Mouse (Mus musculus) lung, postnatal 4 days (tissue): ENCODE measurements around the gene Il1rapl2.
"Not testable (repeated sequence)": the region's sequence is repeated elsewhere in the genome, so short reads cannot be mapped to it uniquely, and the experiment has no call there.

Experiments
- DNase-seq, 2 experiments: peaks; one replicate each; pipeline ENCODE4 v3.0.0; 2021

Il1rapl2 gene

DNA sequence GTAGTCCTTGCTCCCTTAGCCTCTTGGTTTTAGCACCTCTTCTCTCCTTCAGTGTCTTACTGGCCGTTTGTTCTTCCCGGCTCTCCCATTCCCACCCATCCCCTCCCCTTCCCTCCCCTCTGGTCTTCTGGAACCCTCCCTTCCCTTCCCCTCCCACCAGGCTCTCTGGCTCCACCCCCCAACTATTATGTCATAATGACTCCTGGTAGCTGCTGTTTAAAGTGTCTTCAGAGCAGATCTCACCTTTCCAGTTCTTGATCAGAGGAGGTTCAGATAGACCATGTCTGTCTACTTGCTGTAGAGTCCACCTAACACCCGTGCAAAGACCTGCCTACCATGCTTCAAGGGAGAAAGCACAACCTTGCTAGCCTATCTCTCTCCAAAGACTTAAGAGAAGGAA is 639.1 kb downstream of the Il1rapl2 start, which contains the start of gene Tex13a:
Tex13a (minus strand) TSS at position 101 of the 400 bp plus-strand sequence.
- DNase-seq, result no peak

DNA sequence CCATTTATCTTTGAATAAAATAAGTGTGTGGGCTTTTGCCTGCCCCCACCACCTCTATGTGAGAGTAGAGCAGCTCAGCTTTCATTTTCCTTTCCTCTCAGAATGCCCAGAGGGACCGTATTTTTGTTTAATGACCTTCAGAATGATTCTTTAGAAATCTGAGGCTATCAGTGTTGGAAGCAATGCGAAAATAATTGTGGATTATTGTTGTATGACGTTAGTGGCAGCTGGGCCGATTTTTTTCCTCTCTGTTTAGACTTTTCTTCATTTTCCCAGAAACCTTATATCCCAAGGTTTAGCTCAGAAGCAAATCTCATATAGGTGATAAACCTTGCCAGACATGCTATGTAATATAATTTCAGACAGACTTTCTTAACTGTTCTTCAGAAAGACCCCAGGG is 664.2 kb downstream of the Il1rapl2 start:
- no peak for DNase-seq

DNA sequence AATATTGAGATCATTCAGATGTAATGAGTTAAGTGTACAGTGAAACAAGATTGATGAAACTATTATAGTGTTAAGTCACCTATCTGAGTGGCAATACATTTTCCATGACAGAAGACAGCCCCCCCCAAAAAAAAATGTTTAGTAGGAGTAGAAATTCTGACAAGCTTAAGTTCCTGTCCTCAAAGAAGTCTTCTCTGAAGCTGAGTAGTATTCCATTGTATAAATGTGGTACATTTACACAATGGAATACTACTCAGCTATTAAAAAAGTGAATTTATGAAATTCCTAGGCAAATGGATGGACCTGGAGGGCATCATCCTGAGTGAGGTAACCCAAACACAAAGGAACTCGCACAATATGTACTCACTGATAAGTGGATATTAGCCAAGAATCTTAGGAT is 778.3 kb downstream of the Il1rapl2 start:
- not testable (repeated sequence) for DNase-seq

DNA sequence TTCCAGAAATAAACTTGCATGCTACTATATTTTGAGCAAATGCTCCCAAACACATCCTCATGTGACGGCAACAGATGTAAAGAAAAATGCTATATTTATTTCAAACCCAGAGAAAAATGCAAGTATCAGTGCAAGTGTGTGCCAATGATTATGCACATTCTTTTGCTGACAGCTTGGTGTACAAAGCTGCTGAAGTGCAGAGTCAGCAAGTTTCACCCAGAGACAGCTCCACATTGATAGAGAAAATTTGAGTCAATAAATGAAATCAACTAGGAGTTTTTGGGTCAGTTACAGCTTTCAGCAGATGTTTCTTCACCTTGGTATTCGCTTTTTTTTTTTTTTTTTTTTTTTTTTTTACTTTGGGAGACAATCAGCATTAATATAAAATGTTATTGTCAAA is 863.4 kb downstream of the Il1rapl2 start:
- no peak for DNase-seq

DNA sequence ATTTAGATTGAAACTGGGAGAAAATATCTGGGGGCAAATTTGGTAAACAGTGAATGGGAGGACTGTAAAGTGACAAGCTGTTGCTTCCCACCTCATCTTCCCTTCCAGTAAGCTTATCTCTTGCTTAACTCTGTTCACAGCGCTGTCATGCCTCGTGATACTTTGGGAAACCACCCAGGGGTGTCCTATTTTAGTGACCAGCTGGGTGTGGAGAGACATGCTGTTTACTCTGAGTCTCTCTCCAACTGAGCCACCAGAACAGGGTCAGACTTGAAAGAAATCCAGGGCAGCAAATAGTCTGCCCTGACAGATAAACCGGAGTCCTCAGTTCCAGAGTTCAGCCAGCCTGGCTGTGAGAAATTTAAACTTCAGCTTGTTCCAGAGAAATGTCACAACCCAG is 867.5 kb downstream of the Il1rapl2 start:
- DNase-seq, result peak; percentile 4 to 20

DNA sequence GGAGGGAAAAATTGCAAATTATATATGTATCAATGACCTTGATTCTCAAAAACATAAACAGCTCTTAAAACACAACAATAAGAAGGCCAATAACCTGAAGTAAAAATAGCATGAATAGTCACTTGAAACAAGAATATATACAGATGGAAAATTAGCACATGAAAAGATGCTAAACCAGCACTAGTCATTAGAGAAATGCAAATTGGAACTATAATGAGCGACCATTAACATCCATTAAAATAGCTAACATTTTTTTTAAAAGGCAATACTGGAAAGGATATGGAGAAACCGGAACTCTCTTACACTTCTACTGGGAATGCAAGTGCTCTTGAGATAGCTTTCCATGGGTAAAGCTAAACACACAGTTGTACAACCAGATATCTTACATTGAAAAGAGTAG is 879.4 kb downstream of the Il1rapl2 start:
- DNase-seq, result no peak

DNA sequence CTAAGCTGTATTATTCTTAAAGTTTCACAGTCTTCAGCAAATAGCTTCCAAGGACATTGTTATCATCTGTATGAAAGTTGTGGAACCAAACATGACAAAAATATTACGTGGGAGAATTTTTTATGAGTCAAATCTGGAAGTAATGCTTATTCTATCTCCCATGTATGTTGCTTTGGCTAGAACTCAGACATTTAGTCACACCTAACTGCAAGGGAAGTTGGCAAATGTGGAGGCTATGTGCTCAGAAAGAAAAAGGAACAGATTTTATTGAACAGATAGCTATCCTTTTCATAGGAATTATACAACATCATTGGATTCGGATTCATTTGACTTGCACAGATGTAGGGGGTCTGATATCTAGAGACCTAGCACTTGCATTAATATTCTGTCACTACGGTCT is 908.1 kb downstream of the Il1rapl2 start:
- DNase-seq, result no peak

DNA sequence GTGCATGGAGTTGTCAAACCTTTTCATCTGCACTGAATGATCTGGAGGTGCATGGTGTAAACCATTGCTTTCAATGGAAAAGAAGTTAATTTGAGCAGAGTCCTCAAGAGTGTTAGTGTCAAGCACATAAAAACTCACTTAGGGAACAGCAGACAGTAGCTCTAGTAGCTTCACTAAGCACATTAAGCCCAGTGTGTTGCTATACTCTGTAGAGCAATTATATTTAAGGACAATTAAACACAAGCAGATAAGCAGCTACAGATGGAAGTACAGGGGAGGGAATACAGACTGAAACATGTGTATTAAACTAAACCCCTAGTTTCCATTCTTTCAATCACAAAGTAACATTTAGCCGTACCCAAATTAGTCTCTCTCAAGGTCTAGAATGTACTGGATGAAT is 930.1 kb downstream of the Il1rapl2 start:
- no peak for DNase-seq

DNA sequence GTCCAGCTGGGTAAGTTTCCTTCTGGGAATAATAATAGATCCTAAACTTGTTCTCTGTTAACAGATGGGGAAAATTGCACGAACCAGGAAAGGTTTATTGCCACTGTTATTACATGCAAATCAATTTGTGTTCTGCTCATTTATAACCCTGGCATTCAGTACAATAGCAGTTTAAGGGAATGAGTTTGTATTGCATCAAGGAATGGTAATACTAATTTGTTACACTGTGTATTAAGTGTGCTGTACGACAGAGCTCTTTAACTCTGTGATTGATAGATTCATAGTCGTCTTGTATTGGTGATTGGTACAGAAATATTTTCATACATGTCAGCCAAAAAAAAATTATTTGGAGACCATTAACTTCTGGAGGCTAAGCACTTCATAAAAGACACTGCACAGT is 934.6 kb downstream of the Il1rapl2 start:
- no peak for DNase-seq

DNA sequence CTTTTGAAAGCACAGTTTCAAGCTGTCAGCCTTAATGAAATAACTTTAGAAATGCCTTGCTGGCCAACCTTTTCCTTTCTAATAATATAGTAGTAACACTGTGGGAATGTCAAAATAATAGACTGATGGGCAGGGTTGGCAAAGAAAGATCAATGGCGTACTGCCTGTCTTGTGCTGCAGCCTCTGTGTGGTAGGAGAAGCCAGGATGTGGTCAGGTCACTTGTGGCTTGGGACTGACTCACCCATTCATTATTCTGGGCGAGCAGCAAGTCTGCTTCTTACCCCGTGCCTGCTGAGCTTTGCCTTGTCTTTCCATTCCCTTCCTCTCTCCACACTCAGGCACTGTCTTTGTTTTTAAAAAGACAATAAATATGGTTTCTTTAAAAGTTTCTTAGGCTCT is 1049.7 kb downstream of the Il1rapl2 start:
- DNase-seq, result no peak

DNA sequence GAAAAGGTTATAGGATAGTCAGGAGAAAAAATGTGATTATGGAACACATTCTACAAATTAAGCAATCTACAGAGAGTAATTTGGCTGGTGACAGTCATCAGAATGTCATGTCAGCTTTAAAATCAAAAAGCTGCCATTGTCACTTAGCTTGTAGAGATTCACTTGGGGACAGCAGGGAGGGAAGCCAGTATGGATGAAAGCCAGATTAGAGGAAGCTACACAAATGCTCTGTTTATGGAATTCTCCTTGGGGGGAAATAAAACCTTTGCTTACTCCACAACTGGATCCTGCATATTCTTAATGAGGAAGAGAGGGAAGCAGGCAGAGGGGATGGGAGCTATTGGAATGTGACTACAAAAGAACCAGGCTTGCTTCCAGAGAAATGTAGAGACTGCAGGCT is 1054.9 kb downstream of the Il1rapl2 start:
- no peak for DNase-seq

DNA sequence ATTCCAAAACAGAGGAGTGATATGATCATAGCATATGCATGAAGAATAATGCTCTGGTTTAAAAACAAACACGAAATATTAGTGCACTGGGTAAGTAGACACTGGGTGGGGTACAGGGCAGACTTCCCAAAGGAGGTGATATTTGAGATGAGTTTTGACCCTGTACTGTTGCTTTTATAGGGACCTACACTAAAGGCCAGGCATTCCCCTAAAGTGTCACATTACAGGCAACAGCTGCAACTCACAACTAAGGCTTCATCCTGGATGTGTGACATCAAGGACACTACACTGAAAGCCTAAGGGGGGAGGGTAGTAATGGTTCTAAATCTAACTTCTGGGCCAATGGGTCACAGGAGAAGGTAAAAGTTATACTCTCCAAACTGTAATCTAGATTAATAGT is 1152.0 kb downstream of the Il1rapl2 start:
- no peak for DNase-seq

DNA sequence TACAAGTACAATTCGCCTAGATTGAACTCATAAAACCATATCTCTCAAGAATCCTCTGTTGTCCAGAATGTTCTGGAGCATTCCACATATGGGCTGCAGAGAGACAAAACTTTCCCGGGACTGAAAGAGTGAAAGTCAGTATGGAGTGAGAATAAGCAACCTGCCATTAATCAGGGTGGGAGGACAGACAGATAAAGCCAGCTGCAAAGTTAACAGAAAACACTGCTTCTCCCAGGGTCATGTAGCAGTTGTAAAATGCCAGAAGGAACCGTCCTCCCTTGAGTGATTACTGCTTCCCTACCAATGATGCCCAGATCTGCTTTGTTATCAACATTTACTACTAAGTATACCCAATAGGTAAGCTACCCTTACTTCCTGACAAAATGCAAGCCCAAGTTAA is 1230.5 kb downstream of the Il1rapl2 start:
- no peak for DNase-seq

DNA sequence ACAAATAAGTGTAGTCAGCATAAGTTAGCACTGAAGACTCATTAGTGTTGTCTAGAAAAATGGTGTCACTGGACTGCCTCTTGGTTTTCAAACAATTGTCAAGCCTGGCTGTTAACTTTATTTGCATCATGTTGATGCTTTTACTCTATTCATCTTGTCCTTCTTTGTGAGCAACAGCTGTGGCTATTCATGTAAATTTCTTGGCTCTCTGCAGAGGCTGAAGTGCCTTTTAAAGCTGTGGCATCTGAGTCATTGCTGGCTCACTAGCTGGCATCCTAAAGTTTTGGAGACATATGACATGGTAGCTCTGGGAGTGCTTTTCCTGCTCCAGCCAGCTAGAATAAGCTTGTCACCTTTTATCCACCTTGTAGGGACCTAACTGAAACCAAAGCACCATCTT is 1261.5 kb downstream of the Il1rapl2 start:
- no peak for DNase-seq

DNA sequence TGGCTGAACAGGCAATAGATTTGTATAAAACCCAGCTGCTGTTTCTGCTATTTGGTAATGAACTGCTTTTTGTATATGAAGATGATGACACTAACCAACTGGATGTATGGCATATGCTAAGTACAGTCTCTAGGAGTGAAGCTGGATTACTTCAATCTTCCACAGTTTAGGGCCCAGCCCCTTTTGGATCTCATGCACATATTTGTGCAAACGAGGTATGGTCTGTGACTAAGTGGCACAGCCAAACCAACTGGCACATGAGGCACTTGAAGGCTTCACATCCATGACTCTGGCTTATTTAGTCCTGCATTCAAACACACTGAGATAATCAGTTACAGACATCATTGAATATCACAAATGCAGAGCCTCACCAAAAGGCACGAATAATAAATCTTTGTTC is 1263.5 kb downstream of the Il1rapl2 start:
- no peak for DNase-seq

DNA sequence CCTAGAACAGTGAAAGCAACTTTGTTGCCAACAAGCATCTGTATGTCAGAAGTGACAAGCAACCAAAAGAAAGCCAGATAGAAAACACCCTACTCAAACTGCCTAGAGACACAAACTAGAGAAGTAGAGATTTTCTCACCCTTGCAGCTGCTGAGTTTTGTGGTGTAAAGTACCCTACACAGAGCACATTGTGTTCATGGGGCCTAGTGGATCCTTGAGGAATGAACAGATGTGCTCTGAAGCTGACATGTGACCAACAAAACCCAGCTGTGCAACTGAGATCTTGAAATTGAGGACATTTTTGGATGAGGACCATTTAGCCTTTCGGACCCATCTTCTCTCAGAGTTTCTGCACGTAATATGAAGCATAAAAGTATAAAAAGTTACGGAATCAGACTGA is 1268.0 kb downstream of the Il1rapl2 start:
- no peak for DNase-seq
